Mouse (Mus musculus) myocyte (in vitro differentiated cells): Measurements from ENCODE around the gene Zfp523. TPM values are rescaled to one million over a fixed set of nuclear protein-coding genes. Genes with fewer than 3 reads are reported as not detected.

Experiments used
- H3K27me3 ChIP-seq: one replicate; pipeline ENCODE4 v1.6.1; 2011; ENCODE audit not compliant: control insufficient read depth, insufficient read depth, insufficient read length
- H3K36me3 ChIP-seq: one replicate; pipeline ENCODE4 v1.6.1; 2011; ENCODE audit not compliant: control insufficient read depth, insufficient read depth
- H3K4me2 ChIP-seq: one replicate; pipeline ENCODE4 v1.6.1; 2011; ENCODE audit warnings: low read depth, control low read depth
- H3K4me3 ChIP-seq: one replicate; pipeline ENCODE4 v1.5.1; 2011; ENCODE audit warnings: mild to moderate bottlenecking, control low read depth, moderate library complexity
- H3K79me2 ChIP-seq: one replicate; pipeline ENCODE4 v1.6.1; 2011; ENCODE audit not compliant: control insufficient read depth, insufficient read depth
- H3ac ChIP-seq: one replicate; pipeline ENCODE4 v1.6.1; 2011; ENCODE audit not compliant: control insufficient read depth, insufficient read length
- CEBPB ChIP-seq: IDR thresholded peaks from 2 replicates; pipeline ENCODE4 v1.6.1; 2011; ENCODE audit warnings: mild to moderate bottlenecking, moderate library complexity; ENCODE audit not compliant: poor library complexity, insufficient read depth, severe bottlenecking
- E2F4 ChIP-seq: IDR thresholded peaks from one replicate; pipeline ENCODE4 v1.6.1; 2011; ENCODE audit warnings: mild to moderate bottlenecking, control low read depth, moderate library complexity; ENCODE audit not compliant: insufficient read depth
- MAX ChIP-seq: IDR thresholded peaks from one replicate; pipeline ENCODE4 v1.6.1; 2011; ENCODE audit warnings: low read depth, mild to moderate bottlenecking, control low read depth
- MYOD1 ChIP-seq, 3 experiments: IDR thresholded peaks; one replicate each; pipeline ENCODE4 v1.6.1; 2011; ENCODE audit warnings: control low read depth in 2 of 3, low read depth in 2 of 3, mild to moderate bottlenecking in 2 of 3, moderate library complexity in 1 of 3; ENCODE audit not compliant: insufficient read length in 2 of 3, control insufficient read depth in 1 of 3
- MYOG ChIP-seq, 3 experiments: IDR thresholded peaks; one replicate each; pipeline ENCODE4 v1.6.1; 2011; ENCODE audit warnings: control low read depth in 2 of 3, low read depth in 2 of 3, mild to moderate bottlenecking in 2 of 3; ENCODE audit not compliant: insufficient read length in 2 of 3, control insufficient read depth in 1 of 3, insufficient read depth in 1 of 3
- POLR2A ChIP-seq: IDR thresholded peaks from one replicate; pipeline ENCODE4 v1.6.1; 2011; ENCODE audit warnings: low read depth, mild to moderate bottlenecking, control low read depth, moderate library complexity; ENCODE audit not compliant: insufficient read length
- POLR2AphosphoS2 ChIP-seq: IDR thresholded peaks from one replicate; pipeline ENCODE4 v1.6.1; 2011; ENCODE audit warnings: low read depth, control low read depth; ENCODE audit not compliant: insufficient read length
- REST ChIP-seq: IDR thresholded peaks from one replicate; pipeline ENCODE4 v1.6.1; 2011; ENCODE audit warnings: mild to moderate bottlenecking, control low read depth, moderate library complexity; ENCODE audit not compliant: insufficient read depth, insufficient read length
- SRF ChIP-seq: IDR thresholded peaks from one replicate; pipeline ENCODE4 v1.6.1; 2011; ENCODE audit warnings: low read depth; ENCODE audit not compliant: control insufficient read depth, insufficient read length
- TCF12 ChIP-seq: IDR thresholded peaks from one replicate; pipeline ENCODE4 v1.6.1; 2011; ENCODE audit warnings: mild to moderate bottlenecking, control low read depth; ENCODE audit not compliant: poor library complexity, insufficient read depth, severe bottlenecking
- TCF3 ChIP-seq: IDR thresholded peaks from one replicate; pipeline ENCODE4 v1.6.1; 2011; ENCODE audit warnings: low read depth, control low read depth; ENCODE audit not compliant: insufficient read length
- USF1 ChIP-seq: IDR thresholded peaks from one replicate; pipeline ENCODE4 v1.6.1; 2011; ENCODE audit warnings: low read depth, mild to moderate bottlenecking, control low read depth, moderate library complexity
- polyA plus RNA-seq: library from polyadenylated mRNA; unstranded; fragments of >200 nt; fragmentation: generic; extraction: Trizol; gene quantifications from one replicate; pipeline ENCODE4 v1.2.1, GENCODE M21; 2012; ENCODE audit warnings: missing spikeins

Zfp523 gene
- 32.8 TPM for polyA plus RNA-seq

DNA sequence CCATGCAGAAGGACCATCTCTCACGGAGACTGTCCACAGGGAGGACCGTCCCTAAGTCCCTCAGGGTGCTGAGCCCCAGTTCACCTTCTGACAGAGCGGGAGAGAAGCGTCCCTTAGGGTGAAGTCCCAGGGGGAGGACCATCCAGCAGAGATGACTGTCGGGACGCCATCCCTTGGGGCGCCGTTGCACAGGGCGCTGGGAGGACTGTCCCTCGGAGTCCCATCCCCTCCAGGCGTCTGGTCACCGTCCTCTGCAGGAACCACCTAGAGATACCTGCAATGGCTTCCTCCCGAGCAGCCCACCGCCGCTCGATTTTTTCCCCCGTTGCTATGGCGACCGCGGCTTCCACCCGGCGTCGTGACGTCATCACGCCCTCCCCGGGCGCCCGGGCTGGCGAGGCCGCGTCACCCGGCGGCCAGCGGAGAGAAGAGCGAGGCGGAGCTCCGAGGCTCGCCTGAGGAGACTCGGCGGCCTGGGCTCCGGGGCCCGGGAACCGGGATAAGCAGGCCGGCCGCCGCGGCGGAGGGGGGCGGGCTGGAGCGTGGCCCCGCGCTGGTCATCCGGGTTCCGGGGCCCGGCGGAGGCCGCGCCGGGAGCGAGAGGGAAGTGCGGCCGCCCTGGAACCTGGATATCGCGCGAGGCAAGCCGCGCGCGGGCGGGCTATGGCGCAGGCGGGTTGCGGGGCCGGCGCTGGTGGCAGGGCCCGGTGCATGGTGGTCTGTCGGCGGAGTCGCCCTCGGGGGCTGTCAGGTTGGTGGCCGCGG is at the start of gene Zfp523:
Gene Zfp523, plus strand, starts transcription at position 355 of the 765 bp plus-strand sequence.
- H3K36me3 ChIP-seq = no peaks in the 10 kb centered on the region
- peak within 1 kb of the TSS; percentile 93 for H3K4me2 ChIP-seq
- H3K4me3 ChIP-seq = peak within 1 kb of the TSS; percentile 57
- TF ChIP-seq TCF12 = no peak
- peak in 1 of 3 experiments; percentile 10 for TF ChIP-seq MYOG (IDR thresholded peaks at IDR 0.05; ENCODE audit: control insufficient read depth in 1 of 3, insufficient read depth in 1 of 3, insufficient read length in 2 of 3, low read depth in 2 of 3)
- TF ChIP-seq POLR2A = peak; percentile 54
- no peaks in the 10 kb centered on the region for H3K27me3 ChIP-seq
- no peaks in the 10 kb centered on the region for H3K79me2 ChIP-seq
- H3ac ChIP-seq = peak within 1 kb of the TSS; percentile 92

GRCm38 (mm10) chr17:28129796-28130195 is 47.1 kb upstream of the Zfp523 start:
- Histone ChIP-seq H3K27me3 (peaks cover 41% of the 10 kb centered on the region), H3K36me3 (no peaks in the 10 kb centered on the region), H3K79me2 (no peaks in the 10 kb centered on the region), H3K4me3 (no peak overlapping the region), H3K4me2 (no peak overlapping the region), H3ac (no peak overlapping the region)
- no peak for TF ChIP-seq TCF3
- no peak for TF ChIP-seq POLR2A
- no peak for TF ChIP-seq USF1
- TF ChIP-seq MAX = no peak
- TF ChIP-seq TCF12 = no peak
- TF ChIP-seq REST = no peak
- TF ChIP-seq POLR2AphosphoS2 = no peak
- no peak for TF ChIP-seq SRF
- no peak for TF ChIP-seq E2F4
- no peak for TF ChIP-seq MYOD1 (IDR thresholded peaks at IDR 0.05; ENCODE audit: control insufficient read depth in 1 of 3, insufficient read length in 2 of 3, low read depth in 2 of 3)
- TF ChIP-seq CEBPB = no peak
- no peak for TF ChIP-seq MYOG (IDR thresholded peaks at IDR 0.05; ENCODE audit: control insufficient read depth in 1 of 3, insufficient read depth in 1 of 3, insufficient read length in 2 of 3, low read depth in 2 of 3)

DNA sequence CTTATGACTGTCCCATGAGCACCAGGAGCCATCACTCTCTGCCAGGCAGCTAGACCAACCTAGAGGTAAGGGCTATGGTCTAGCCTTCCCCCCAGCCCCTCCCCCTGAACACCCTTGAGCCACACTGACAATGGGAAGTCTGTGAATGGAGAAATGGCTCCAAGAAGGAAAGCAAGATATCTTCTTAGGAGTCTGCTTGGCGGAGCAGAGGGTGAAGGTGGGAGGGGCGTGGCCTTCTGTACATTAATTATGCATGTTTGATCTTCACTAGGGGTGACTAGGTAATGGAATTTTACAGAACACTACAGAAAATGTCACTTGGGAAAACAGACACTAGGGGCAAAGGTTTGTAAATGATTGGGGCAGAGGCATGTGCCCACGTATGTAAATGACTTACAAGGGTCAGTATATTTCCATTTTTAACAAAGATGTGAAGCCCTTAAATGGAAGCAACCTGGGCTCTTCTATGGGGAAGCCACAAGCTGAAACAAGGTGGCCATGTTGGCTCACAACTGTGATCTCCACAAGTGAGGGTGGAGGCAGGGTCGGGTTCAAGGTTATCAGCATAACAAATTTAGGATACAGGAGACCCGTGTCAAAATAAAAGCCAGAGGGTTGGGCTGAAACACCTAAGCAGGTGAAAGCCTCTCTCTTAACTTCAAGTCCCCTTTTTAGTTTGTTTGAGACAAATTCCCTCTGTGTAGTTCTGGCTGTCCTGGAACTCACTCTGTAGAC is 46.4 kb upstream of the Zfp523 start:
- TF ChIP-seq REST = no peak
- TF ChIP-seq POLR2AphosphoS2 = no peak
- TF ChIP-seq POLR2A = no peak
- no peak for TF ChIP-seq CEBPB
- no peak overlapping the region for H3K4me3 ChIP-seq
- no peak overlapping the region for H3K4me2 ChIP-seq
- no peaks in the 10 kb centered on the region for H3K36me3 ChIP-seq
- H3ac ChIP-seq = no peak overlapping the region
- H3K27me3 ChIP-seq = peaks cover 49% of the 10 kb centered on the region
- no peaks in the 10 kb centered on the region for H3K79me2 ChIP-seq

DNA sequence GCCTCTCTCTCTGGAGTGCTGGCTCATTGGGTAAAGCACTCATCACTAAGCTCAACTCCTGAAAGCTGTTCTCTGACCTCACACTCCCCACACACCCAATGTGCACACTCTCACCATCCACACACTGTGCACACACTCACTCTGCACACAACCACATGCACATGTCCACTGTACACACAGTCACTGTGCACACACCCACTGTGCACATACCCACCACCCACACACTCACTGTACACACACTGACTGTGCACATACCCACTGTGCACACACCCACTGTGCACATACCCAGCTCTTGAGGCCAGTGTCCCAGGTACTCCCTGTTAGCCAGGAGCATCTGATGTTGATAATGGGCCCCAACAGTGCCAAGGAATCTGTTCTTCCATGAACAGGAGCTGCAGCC is 45.8 kb upstream of the Zfp523 start:
- H3ac ChIP-seq = no peak overlapping the region
- H3K79me2 ChIP-seq = no peaks in the 10 kb centered on the region
- peaks cover 52% of the 10 kb centered on the region for H3K27me3 ChIP-seq
- no peak overlapping the region for H3K4me2 ChIP-seq
- H3K36me3 ChIP-seq = no peaks in the 10 kb centered on the region
- no peak overlapping the region for H3K4me3 ChIP-seq
- TF ChIP-seq MYOD1 (IDR thresholded peaks at IDR 0.05; ENCODE audit: control insufficient read depth in 1 of 3, insufficient read length in 2 of 3, low read depth in 2 of 3) (peak in 1 of 3 experiments; percentile 7), E2F4 (no peak)

GRCm38 (mm10) chr17:28133193-28133592 is 43.7 kb upstream of the Zfp523 start:
- Histone ChIP-seq H3K4me3 (no peak overlapping the region), H3K27me3 (peaks cover 69% of the 10 kb centered on the region), H3K79me2 (no peaks in the 10 kb centered on the region), H3K36me3 (no peaks in the 10 kb centered on the region), H3ac (no peak overlapping the region), H3K4me2 (no peak overlapping the region)
- TF ChIP-seq MAX (no peak), REST (no peak), SRF (no peak), MYOD1 (IDR thresholded peaks at IDR 0.05; ENCODE audit: control insufficient read depth in 1 of 3, insufficient read length in 2 of 3, low read depth in 2 of 3) (no peak), TCF3 (no peak), POLR2A (no peak), TCF12 (no peak), CEBPB (no peak), USF1 (no peak), E2F4 (no peak), MYOG (IDR thresholded peaks at IDR 0.05; ENCODE audit: control insufficient read depth in 1 of 3, insufficient read depth in 1 of 3, insufficient read length in 2 of 3, low read depth in 2 of 3) (no peak), POLR2AphosphoS2 (no peak)
